Mouse (Mus musculus) midbrain, embryonic 15.5 days (tissue): ENCODE measurements around the gene Tex264. TPM values are rescaled to one million over a fixed set of nuclear protein-coding genes. Genes with fewer than 3 reads are reported as not detected.
A peak's percentile ranks its signal among the peaks of the same experiment; 100 is the strongest.

ENCODE experiments used
- ATAC-seq: fragments of 200-750 bp; cut with Nextera tagmentation; replicated peaks from 2 replicates; pipeline ENCODE4 v1.8.0; 2017; ENCODE audit warnings: moderate TSS enrichment
- H3K27ac ChIP-seq: fragments of 300-500 bp; sonication (generic); 2 replicates; pipeline ENCODE4 v1.5.1; 2015; ENCODE audit warnings: mild to moderate bottlenecking, inconsistent platforms
- H3K27me3 ChIP-seq: fragments of 300-500 bp; sonication (generic); replicated peaks from 2 replicates; pipeline ENCODE4 v1.6.1; 2015; ENCODE audit warnings: inconsistent platforms
- H3K36me3 ChIP-seq: fragments of 300-500 bp; sonication (generic); replicated peaks from 2 replicates; pipeline ENCODE4 v1.6.1; 2015; ENCODE audit warnings: inconsistent platforms
- H3K4me1 ChIP-seq: fragments of 300-500 bp; sonication (generic); 2 replicates; pipeline ENCODE4 v1.6.1; 2015; ENCODE audit warnings: inconsistent platforms
- H3K4me2 ChIP-seq: fragments of 300-500 bp; sonication (generic); 2 replicates; pipeline ENCODE4 v1.6.1; 2015; ENCODE audit warnings: inconsistent platforms, mild to moderate bottlenecking, moderate library complexity
- H3K4me3 ChIP-seq: fragments of 300-500 bp; sonication (generic); 2 replicates; pipeline ENCODE4 v1.5.1; 2015; ENCODE audit warnings: mild to moderate bottlenecking, inconsistent platforms
- H3K9ac ChIP-seq: fragments of 300-500 bp; sonication (generic); 2 replicates; pipeline ENCODE4 v1.6.1; 2015; ENCODE audit warnings: mild to moderate bottlenecking, inconsistent platforms
- H3K9me3 ChIP-seq: fragments of 300-500 bp; sonication (generic); 2 replicates; pipeline ENCODE4 v1.6.1; 2016; ENCODE audit warnings: inconsistent platforms
- WGBS: fragments of 180-500 bp; shearing (Covaris S2); methylation state at CpG from one replicate; pipeline ENCODE4 v1.1.7; 2015; ENCODE audit warnings: mixed read lengths; 5-methylcytosine and 5-hydroxymethylcytosine counted together
- polyA plus RNA-seq: library from polyadenylated mRNA; unstranded; fragments of >200 nt; fragmentation: Nextera tagmentation; extraction: Ambion mirVana; gene quantifications from 2 replicates; pipeline ENCODE4 v1.2.1, GENCODE M21; 2015

Tex264 gene
- polyA plus RNA-seq, 1 experiment from 2014 or later, result 63.2 TPM

DNA sequence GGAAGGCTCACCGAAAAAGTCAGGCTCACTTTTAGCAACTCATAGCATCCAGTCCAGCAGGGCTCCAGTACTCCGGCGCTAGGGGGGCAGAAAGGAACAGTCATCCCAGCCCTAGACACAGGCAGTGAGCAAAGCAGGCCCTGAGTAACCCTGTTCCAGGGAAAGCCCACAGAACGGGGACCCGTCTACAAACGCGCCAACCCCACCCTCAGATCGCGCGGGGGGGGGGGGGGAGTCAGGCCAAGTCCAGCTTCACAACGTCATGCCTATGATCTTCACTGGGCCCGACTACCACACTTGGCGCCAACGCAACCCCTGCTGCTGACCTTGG lies 844 bp downstream of the Tex264 start:
- H3K9me3 ChIP-seq, result no peaks in the 10 kb centered on the region
- ATAC-seq, result peak; percentile 37
- H3K27me3 ChIP-seq, result no peaks in the 10 kb centered on the region
- H3K27ac ChIP-seq, result no peak overlapping the region
- peaks cover 16% of the 10 kb centered on the region for H3K4me1 ChIP-seq
- peak overlapping the region; percentile 80 for H3K4me3 ChIP-seq
- 3% methylated on average over 13 of the region's 14 CpGs for WGBS
- no peaks in the 10 kb centered on the region; the same call in 1 of the 2 replicates for H3K36me3 ChIP-seq
- peak overlapping the region; percentile 95 for H3K4me2 ChIP-seq
- H3K9ac ChIP-seq, result peak overlapping the region; percentile 69

DNA sequence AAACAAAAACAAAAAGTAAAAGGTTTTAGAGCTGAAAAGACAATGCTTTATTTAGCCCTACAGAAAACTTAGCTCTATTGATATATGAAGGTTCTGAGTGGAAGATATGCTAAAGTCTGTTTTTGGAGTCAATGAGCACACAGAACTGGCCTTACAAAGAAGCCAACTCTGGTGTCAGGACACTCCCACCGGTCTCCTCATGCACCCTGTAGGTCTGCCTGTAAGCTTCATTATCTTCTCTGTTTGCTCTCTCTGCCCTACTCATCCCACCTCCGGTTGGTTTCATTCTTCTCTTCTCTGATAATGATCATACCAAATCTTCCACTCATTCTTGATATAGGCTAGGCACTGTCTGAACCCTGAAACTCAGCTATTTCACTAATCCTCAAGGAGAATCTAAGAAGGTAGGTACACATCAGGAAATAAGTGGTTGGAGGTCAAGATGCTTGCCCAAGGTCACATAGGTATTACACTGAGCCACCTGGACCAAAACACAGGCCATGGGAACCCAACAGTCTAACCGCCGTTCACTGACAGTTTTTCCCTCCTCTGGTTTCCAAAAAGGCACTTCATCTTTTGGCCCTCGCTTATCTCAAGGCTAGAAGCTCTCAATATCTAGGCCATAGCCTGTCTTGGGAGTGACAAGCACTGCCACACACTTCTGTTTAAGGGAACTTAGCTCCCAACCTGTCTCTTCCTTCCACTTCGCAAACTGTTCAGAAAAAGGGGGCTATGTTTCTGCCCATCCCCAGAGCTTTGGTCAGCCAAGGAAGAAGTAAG lies 1.4 kb downstream of the Tex264 start:
- Histone ChIP-seq H3K9me3 (no peaks in the 10 kb centered on the region), H3K27me3 (no peaks in the 10 kb centered on the region), H3K4me3 (peak overlapping the region; percentile 80), H3K4me1 (peaks cover 16% of the 10 kb centered on the region), H3K4me2 (peak overlapping the region; percentile 95), H3K9ac (peak overlapping the region; percentile 69; the same call in 1 of the 2 replicates), H3K36me3 (no peaks in the 10 kb centered on the region; the same call in 1 of the 2 replicates), H3K27ac (no peak overlapping the region)
- ATAC-seq, result no peak
- 82% methylated on average over 6 of the region's 6 CpGs for WGBS

DNA sequence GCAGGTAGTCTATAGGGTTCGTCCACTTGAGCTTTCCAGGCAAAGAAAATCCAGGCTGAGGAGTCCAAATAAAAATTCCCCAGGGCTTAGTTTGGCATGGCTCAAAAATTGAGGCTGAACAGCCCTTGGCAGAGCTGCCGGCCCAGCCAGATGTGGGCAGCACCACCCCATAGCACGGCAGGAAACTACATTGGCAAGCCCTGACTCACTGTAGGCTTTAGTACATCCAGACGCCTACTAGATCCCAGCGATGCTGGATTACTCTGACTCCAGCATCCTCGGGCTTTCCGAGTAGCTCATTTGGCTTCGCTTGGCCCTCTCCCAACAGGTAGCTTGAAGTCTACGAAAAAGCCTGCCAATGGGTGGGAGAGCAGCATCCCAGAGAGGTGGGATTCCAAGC lies 4.7 kb downstream of the Tex264 start:
- peaks cover 12% of the 10 kb centered on the region for H3K4me1 ChIP-seq
- no peak overlapping the region for H3K27ac ChIP-seq
- no peak for ATAC-seq
- H3K9ac ChIP-seq, result no peak overlapping the region
- H3K36me3 ChIP-seq, result no peaks in the 10 kb centered on the region; the same call in 1 of the 2 replicates
- no peak overlapping the region for H3K4me3 ChIP-seq
- 90% methylated on average over 9 of the region's 9 CpGs for WGBS
- H3K4me2 ChIP-seq, result no peak overlapping the region
- H3K27me3 ChIP-seq, result no peaks in the 10 kb centered on the region
- no peaks in the 10 kb centered on the region for H3K9me3 ChIP-seq

DNA sequence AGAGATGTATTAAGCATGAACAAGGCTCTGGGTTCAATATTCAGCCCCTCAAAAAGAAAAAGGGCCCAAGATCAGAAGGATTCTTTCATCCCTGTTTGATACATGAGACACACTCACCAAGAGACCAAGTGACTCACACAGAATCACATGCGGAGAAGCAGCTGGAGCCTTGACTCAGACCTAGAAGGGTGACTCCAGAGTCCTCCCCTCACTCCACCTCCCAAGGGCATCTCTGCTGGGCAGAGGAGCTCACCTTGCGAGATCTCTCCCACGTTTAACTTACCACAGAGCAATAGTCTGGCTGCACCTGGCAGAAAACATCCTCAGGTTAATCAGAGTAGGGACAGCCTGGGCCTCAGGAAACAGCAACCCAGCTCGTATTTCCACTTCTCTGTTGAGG lies 7.5 kb downstream of the Tex264 start:
- no peaks in the 10 kb centered on the region for H3K4me1 ChIP-seq
- no peaks in the 10 kb centered on the region for H3K9me3 ChIP-seq
- no peak overlapping the region for H3K4me3 ChIP-seq
- no peak overlapping the region for H3K4me2 ChIP-seq
- ATAC-seq, result no peak
- 82% methylated on average over 4 of the region's 4 CpGs for WGBS
- H3K27ac ChIP-seq, result no peak overlapping the region
- H3K36me3 ChIP-seq, result peaks cover 1% of the 10 kb centered on the region; the same call in 1 of the 2 replicates
- no peaks in the 10 kb centered on the region for H3K27me3 ChIP-seq
- no peak overlapping the region for H3K9ac ChIP-seq

DNA sequence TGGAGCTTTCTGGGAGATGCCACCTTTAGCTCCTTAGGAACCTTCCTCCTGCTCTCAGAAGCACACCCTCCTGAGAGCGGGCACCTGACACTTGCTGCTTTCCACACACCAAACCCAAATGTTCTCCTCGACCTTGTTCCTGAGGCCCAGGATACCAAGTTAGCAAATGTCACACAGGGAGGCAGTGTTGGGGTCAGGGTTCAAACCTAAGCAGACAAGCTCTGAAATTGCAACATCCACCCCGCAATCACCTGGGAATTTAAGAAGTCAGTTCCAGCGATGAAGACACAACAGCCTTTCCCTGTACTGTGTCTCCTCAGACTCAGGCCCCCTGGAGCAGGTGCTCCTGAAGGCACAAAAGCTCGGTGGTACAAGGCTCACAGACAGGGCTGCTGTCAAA lies 8.0 kb downstream of the Tex264 start:
- H3K9ac ChIP-seq, result no peak overlapping the region
- H3K27me3 ChIP-seq, result no peaks in the 10 kb centered on the region
- no peak for ATAC-seq
- H3K9me3 ChIP-seq, result no peaks in the 10 kb centered on the region
- H3K4me3 ChIP-seq, result no peak overlapping the region
- 89% methylated on average over 5 of the region's 5 CpGs for WGBS
- no peak overlapping the region for H3K27ac ChIP-seq
- peaks cover 5% of the 10 kb centered on the region; the same call in 1 of the 2 replicates for H3K36me3 ChIP-seq
- no peaks in the 10 kb centered on the region for H3K4me1 ChIP-seq
- H3K4me2 ChIP-seq, result no peak overlapping the region

DNA sequence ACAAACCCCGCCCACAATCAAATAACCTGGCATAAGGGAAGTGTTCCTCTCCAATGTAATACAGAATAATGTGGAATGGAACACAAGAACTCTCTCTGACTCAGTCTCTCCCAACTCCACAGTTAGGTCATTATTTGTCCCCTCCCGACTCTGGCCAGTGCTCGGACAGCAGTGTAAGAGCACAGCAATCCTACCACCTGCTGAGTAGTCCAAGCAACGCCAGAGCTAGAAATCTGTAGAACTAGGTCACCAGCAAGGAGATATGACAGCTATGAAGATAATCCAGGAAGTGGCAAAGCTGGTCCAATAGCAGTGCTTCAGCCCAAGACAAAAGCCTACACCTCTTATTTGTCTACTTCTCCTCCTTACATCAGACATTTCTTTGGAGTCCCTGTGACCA lies 9.2 kb downstream of the Tex264 start:
- Histone ChIP-seq H3K27ac (no peak overlapping the region), H3K27me3 (no peaks in the 10 kb centered on the region), H3K4me3 (no peak overlapping the region), H3K36me3 (peaks cover 5% of the 10 kb centered on the region; the same call in 1 of the 2 replicates), H3K9me3 (no peaks in the 10 kb centered on the region), H3K9ac (no peak overlapping the region), H3K4me1 (no peaks in the 10 kb centered on the region), H3K4me2 (no peak overlapping the region)
- no peak for ATAC-seq
- WGBS, result 68% methylated on average over 4 of the region's 4 CpGs

DNA sequence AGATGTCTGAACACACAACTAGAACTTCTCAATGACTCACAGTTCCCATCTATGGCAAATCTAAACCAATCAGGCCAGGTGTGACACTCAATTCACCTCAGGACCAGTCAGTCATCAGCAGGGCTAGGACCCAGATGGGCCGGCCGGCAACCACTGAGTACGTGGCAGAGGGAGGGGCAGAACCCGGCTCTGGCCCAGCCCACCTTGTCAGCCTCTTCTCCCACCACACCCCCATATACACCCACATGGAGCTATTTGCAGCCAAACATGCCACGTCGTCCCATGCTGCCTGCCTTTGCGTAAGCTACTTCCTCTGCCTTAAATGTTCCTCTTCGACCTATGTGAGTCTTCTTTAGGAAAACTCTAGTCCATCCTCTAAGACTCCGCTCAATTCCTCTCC lies 9.8 kb downstream of the Tex264 start:
- Histone ChIP-seq H3K27me3 (no peaks in the 10 kb centered on the region), H3K4me1 (no peaks in the 10 kb centered on the region), H3K9me3 (no peaks in the 10 kb centered on the region), H3K9ac (no peak overlapping the region), H3K4me2 (no peak overlapping the region), H3K27ac (no peak overlapping the region), H3K36me3 (peaks cover 5% of the 10 kb centered on the region; the same call in 1 of the 2 replicates), H3K4me3 (no peak overlapping the region)
- WGBS, result 82% methylated on average over 9 of the region's 9 CpGs
- 0 out of 2 replicates have a peak, but pooled peaks have one; percentile 46 for ATAC-seq

DNA sequence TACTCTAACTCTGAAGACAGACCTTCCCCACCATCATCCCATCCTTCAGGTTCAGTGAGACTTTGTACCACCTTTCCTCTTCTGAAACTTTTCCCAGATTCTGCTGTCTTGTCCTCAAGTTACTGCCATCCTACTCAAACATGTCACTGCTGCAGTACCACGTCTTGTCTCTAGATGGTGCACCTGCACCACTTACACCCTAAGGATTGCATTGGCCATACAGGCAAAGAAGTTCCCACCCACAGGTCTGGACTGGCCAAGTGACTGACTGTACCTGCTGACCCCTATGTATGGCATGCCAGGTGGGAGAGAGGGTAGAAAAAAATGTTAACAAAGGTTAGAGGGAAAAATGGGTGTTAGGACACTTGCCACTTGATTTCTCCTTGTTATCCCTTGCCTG lies 10.2 kb downstream of the Tex264 start:
- peak; percentile 85 for ATAC-seq
- Histone ChIP-seq H3K27ac (no peak overlapping the region), H3K4me2 (no peak overlapping the region), H3K4me3 (no peak overlapping the region), H3K9me3 (no peaks in the 10 kb centered on the region), H3K27me3 (no peaks in the 10 kb centered on the region), H3K36me3 (peaks cover 5% of the 10 kb centered on the region; the same call in 1 of the 2 replicates), H3K4me1 (no peaks in the 10 kb centered on the region), H3K9ac (no peak overlapping the region)
- 0% methylated on average over 1 of the region's 1 CpGs for WGBS

DNA sequence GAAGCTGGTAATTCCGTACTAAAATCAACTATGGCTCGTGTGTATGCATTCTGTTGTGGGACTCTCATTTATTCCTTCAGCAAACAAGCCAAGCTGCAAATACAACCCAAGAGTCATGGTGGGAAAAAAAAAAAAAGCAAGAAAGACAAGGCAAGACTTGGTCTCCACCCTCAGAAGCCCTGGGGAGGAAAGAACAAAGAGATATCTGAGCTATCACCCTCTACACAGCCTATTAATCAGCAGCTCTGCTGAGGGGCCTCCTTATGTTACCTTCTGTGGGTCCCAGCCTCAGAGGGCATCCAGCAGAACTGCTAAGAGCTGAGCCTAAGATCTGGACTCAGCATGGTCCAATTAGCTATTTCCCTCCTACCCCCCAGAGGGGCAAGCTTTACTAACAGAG lies 11.9 kb downstream of the Tex264 start:
- no peak overlapping the region for H3K4me2 ChIP-seq
- no peaks in the 10 kb centered on the region for H3K4me1 ChIP-seq
- ATAC-seq, result no peak
- WGBS, result 84% methylated on average over 2 of the region's 2 CpGs
- no peaks in the 10 kb centered on the region for H3K27me3 ChIP-seq
- peaks cover 5% of the 10 kb centered on the region; the same call in 1 of the 2 replicates for H3K36me3 ChIP-seq
- H3K27ac ChIP-seq, result no peak overlapping the region
- no peak overlapping the region for H3K9ac ChIP-seq
- no peak overlapping the region for H3K4me3 ChIP-seq
- no peaks in the 10 kb centered on the region for H3K9me3 ChIP-seq

DNA sequence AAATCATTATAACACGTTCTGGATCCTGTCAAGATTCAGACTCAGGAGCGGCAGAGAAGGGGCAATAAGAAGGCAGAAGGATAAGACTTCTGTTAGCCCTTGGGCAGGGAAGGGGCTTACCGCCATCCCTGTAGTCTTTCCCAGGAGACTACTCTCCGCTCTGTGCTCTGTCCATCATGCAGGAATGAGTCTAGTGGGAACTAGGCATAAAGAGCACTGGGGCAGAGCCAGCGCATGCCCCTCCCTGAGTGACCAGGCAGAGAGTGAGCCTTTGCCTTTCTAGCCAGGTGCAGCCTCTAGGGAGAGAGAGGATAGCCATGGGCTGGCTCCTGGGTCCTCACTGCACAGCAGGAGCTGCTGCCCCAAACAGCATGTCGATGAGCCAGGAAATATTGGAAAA lies 20.9 kb downstream of the Tex264 start:
- H3K27me3 ChIP-seq, result no peaks in the 10 kb centered on the region
- H3K36me3 ChIP-seq, result no peaks in the 10 kb centered on the region; the same call in 1 of the 2 replicates
- no peak overlapping the region for H3K9ac ChIP-seq
- H3K4me3 ChIP-seq, result no peak overlapping the region
- no peaks in the 10 kb centered on the region for H3K9me3 ChIP-seq
- ATAC-seq, result peak; percentile 37
- H3K27ac ChIP-seq, result peak overlapping the region; percentile 83
- 47% methylated on average over 6 of the region's 6 CpGs for WGBS
- H3K4me1 ChIP-seq, result peaks cover 32% of the 10 kb centered on the region
- 0 out of 2 replicates have a peak overlapping the region, but pooled peaks have one; percentile 11 for H3K4me2 ChIP-seq

DNA sequence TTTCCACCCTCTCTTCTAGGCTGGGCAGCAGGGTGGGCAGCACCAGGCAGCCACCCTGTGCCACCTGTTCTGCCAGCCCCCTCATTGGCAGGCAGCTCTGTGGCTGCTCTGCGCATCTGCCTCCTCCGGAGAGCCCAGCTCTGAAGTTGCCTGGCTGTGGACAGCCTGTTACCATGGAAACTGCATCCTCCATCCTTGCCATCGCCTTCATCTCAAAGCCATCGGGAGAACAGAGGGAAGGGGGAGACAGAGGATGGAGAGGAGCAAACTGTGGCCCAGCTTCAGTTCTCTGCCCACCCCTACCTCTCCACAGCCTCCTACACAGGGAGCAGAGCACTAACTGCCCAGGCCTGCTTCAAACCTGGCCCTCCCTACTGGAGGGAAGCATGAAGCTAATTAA lies 21.3 kb downstream of the Tex264 start:
- no peak overlapping the region for H3K4me3 ChIP-seq
- peaks cover 32% of the 10 kb centered on the region for H3K4me1 ChIP-seq
- 7% methylated on average over 4 of the region's 4 CpGs for WGBS
- H3K4me2 ChIP-seq, result 0 out of 2 replicates have a peak overlapping the region, but pooled peaks have one; percentile 11
- no peaks in the 10 kb centered on the region for H3K9me3 ChIP-seq
- no peaks in the 10 kb centered on the region for H3K27me3 ChIP-seq
- no peak overlapping the region for H3K9ac ChIP-seq
- peak overlapping the region; percentile 83 for H3K27ac ChIP-seq
- no peaks in the 10 kb centered on the region; the same call in 1 of the 2 replicates for H3K36me3 ChIP-seq
- ATAC-seq, result peak; percentile 92

DNA sequence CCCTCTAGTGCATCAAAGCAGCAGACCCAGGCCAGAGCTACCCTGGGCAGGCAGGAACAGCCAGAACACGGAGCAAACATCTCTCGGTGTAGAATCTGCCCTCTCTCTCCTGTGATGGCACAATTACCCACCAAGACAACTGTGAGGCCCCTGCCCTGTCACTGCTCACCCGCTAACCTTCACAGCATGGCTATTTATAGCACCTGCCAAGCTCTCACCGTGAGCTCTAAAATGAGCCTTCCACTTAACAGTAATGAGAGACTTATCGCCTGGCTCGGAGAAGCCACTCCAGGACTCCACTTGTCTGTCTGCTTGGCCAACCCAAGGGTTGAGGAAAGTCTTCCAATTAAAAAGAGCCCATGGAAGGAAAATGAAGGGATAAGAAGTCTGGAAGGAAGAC lies 22.5 kb downstream of the Tex264 start:
- no peaks in the 10 kb centered on the region for H3K27me3 ChIP-seq
- WGBS, result 77% methylated on average over 6 of the region's 6 CpGs
- H3K4me1 ChIP-seq, result peaks cover 32% of the 10 kb centered on the region
- no peaks in the 10 kb centered on the region for H3K9me3 ChIP-seq
- ATAC-seq, result no peak
- H3K4me2 ChIP-seq, result no peak overlapping the region
- H3K27ac ChIP-seq, result 0 out of 2 replicates have a peak overlapping the region, but pooled peaks have one; percentile 83
- H3K9ac ChIP-seq, result no peak overlapping the region
- H3K36me3 ChIP-seq, result peaks cover 6% of the 10 kb centered on the region; the same call in 1 of the 2 replicates
- H3K4me3 ChIP-seq, result no peak overlapping the region

DNA sequence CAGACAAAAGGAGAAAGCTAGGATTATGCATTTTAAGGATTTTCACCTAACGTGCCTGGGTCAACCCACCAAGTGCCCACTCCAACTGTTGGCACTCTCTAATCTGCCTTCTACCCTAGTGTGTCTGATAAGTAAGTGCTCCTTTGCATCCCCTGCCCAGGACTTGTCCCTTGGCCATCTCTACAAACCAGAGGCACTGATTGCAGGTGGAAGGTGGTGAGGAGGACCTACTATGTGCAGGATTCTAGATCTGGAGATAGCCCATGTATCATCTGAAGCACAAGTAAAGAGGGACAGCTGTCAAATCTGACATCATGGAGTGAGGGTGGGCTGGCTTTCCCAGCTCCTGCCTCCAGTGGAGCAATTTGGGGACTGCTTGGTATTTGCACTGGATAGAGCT lies 25.8 kb downstream of the Tex264 start:
- H3K27me3 ChIP-seq, result no peaks in the 10 kb centered on the region
- H3K27ac ChIP-seq, result no peak overlapping the region
- H3K9me3 ChIP-seq, result no peaks in the 10 kb centered on the region
- no peak overlapping the region for H3K4me3 ChIP-seq
- no peak for ATAC-seq
- no peak overlapping the region for H3K9ac ChIP-seq
- 48% methylated on average over 1 of the region's 1 CpGs for WGBS
- peaks cover 42% of the 10 kb centered on the region for H3K4me1 ChIP-seq
- no peak overlapping the region for H3K4me2 ChIP-seq
- H3K36me3 ChIP-seq, result peaks cover 6% of the 10 kb centered on the region; the same call in 1 of the 2 replicates
